Mouse (Mus musculus): ENCODE measurements around the gene Rasgrf2.

- TF ChIP-seq CTCF (IDR thresholded peaks at IDR 0.05; ENCODE audit: control insufficient read depth, insufficient read depth, insufficient read length) (no peak), USF1 (IDR thresholded peaks at IDR 0.05; ENCODE audit: low read depth) (no peak), MAX (IDR thresholded peaks at IDR 0.05) (no peak), FOSL1 (IDR thresholded peaks at IDR 0.05; ENCODE audit: insufficient read depth, low read length, poor library complexity, severe bottlenecking) (no peak)
Measured at GRCm38 (mm10) chr13:91915192-91915581, 216.3 kb downstream of the Rasgrf2 start.

Measured in C2C12 (cell line).